Mouse (Mus musculus) megakaryocyte-erythroid progenitor cell, adult 5 weeks (primary cell): Measurements from ENCODE around the gene Sik2. TPM values are rescaled to one million over a fixed set of nuclear protein-coding genes. Genes with fewer than 3 reads are reported as not detected.

Experiments
- polyA plus RNA-seq: library from polyadenylated mRNA; stranded (reverse); fragments of >175 nt; gene quantifications from 2 replicates; pipeline ENCODE4 v1.2.3, GENCODE M21; 2012

Sik2 gene
- 19.6 and 32.2 TPM in 2 replicates for polyA plus RNA-seq

DNA sequence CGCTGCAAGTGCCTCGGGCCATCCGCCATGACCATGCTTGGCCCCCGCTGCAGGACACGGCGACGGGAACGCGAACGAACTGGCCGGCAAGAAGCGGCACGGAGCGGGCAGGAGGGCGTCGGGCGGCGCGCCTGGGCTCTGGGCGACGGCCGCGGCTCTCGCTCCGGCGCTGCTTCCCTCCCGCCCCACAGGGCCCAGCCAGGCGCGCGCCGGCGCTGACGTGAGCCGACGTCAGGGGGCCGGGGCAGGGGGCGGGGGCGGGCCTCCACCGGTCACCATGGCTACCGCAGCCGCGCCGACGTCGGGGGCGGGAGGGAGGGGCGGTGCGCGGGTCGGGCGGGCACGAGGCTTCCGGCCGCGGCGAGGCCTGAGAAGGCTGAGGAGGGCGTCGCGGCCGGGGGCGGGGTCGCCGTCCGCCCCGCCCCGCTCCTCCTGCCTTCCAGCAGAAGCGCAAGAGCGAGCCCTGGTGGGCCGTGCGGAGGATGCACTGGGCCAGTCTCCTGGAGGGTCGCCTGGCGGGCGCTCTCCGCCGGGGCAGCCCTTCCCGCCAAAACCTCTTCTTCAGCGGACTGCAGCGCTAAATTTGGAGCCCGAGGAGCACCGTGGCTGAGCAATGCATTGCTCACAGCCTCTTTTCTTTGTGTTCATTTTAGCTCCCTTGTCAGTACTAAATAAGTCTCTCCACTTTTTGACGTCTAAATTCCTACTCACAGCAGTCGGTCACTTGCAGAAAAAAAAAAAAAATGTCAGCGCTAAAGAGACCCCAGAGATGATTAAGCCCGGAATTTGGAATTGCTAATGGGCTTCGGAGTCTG, at the start of gene Sik2:
Gene Sik2 (minus strand): TSS at position 233 of the 815 bp plus-strand sequence.

DNA sequence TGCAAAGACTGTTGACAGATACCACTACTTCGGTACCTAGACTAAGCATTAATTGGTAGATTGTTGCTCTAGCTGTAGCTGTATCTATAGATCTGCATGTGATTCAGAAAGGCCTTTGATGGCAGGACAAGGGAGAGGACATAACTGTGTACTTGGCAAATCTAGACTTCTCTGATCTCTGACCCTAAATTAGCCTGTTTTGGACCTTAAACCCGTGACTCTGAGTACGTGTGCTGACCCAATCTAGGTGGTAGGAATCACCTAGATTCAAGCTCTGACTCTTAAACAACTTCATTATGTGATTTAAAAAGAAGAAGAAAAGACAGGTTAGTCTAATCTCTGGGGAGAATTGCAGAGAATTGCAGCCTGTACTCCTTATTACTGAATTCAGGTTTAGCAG, 163.8 kb downstream of the Sik2 start, which contains the start of gene Ppp2r1b:
Gene Ppp2r1b (plus strand): TSS at position 221 of the 400 bp plus-strand sequence.

Other genes starting within 250 kb of the Sik2 start
- gene Fdxacb1, start 240.8 kb downstream of the Sik2 start, polyA plus RNA-seq, result 2.3 and 2.9 TPM in 2 replicates
- 14.1 and 16.4 TPM in 2 replicates for gene Alg9, start 234.1 kb downstream of the Sik2 start, polyA plus RNA-seq
- gene 1110032A03Rik, start 233.6 kb downstream of the Sik2 start, polyA plus RNA-seq, result 2.3 and 2.5 TPM in 2 replicates
- 6.8 and 7.2 TPM in 2 replicates for gene Ppp2r1b, start 163.8 kb downstream of the Sik2 start, polyA plus RNA-seq
- gene Btg4, start 51.8 kb upstream of the Sik2 start, polyA plus RNA-seq, result not detected in 2 replicates
- gene Layn, start 68.0 kb upstream of the Sik2 start, polyA plus RNA-seq, result 7.1 and 7.3 TPM in 2 replicates
- not detected in 2 replicates for gene 4833427G06Rik, start 93.0 kb upstream of the Sik2 start, polyA plus RNA-seq
- 0.07 and 0.13 TPM in 2 replicates for gene Gm32742, start 156.4 kb upstream of the Sik2 start, polyA plus RNA-seq
- 3.5 and 10.4 TPM in 2 replicates for gene Pou2af1, start 204.6 kb upstream of the Sik2 start, polyA plus RNA-seq